Mouse (Mus musculus) bone marrow, adult 2 months (tissue): ENCODE measurements around the gene Gm11563. TPM values are rescaled to one million over a fixed set of nuclear protein-coding genes. Genes with fewer than 3 reads are reported as not detected.
"Not testable (repeated sequence)": the region's sequence is repeated elsewhere in the genome, so short reads cannot be mapped to it uniquely, and the experiment has no call there.

Source experiments
- H3K27ac ChIP-seq: fragments of 200-500 bp; 2 replicates; pipeline ENCODE4 v1.5.1; 2012; ENCODE audit warnings: low read depth, mild to moderate bottlenecking, control low read depth, inconsistent platforms, low read length; ENCODE audit not compliant: control insufficient read depth, poor library complexity, insufficient read depth
- H3K4me1 ChIP-seq: fragments of 200-500 bp; 2 replicates; pipeline ENCODE4 v1.6.1; 2011; ENCODE audit warnings: low read length; ENCODE audit not compliant: control insufficient read depth, insufficient read depth
- H3K4me3 ChIP-seq: fragments of 200-500 bp; replicated peaks from 2 replicates; pipeline ENCODE3; 2011; ENCODE audit warnings: mild to moderate bottlenecking, low read depth, low read length, control low read depth; ENCODE audit not compliant: control insufficient read depth
- CTCF ChIP-seq: fragments of 200-500 bp; IDR thresholded peaks from 2 replicates; pipeline ENCODE4 v1.5.1; 2011; ENCODE audit warnings: low read length, control low read depth; ENCODE audit not compliant: control insufficient read depth, insufficient read depth
- POLR2A ChIP-seq: fragments of 200-500 bp; IDR thresholded peaks from 2 replicates; pipeline ENCODE4 v1.6.1; 2011; ENCODE audit warnings: low read depth, mild to moderate bottlenecking, control low read depth, low read length, borderline replicate concordance; ENCODE audit not compliant: control insufficient read depth
- WGBS: fragments of 180-500 bp; shearing (Covaris S2); methylation state at CpG from one replicate; pipeline ENCODE4 v1.1.7; 2018; 5-methylcytosine and 5-hydroxymethylcytosine counted together
- polyA plus RNA-seq: library from polyadenylated mRNA; stranded (reverse); fragments of >200 nt; gene quantifications from 2 replicates; pipeline ENCODE4 v1.2.4, GENCODE M21; 2011; ENCODE audit warnings: low replicate concordance; ENCODE audit not compliant: missing spikeins, insufficient read depth, insufficient read length

The Gm11563 gene
- not detected in 2 replicates for polyA plus RNA-seq

DNA sequence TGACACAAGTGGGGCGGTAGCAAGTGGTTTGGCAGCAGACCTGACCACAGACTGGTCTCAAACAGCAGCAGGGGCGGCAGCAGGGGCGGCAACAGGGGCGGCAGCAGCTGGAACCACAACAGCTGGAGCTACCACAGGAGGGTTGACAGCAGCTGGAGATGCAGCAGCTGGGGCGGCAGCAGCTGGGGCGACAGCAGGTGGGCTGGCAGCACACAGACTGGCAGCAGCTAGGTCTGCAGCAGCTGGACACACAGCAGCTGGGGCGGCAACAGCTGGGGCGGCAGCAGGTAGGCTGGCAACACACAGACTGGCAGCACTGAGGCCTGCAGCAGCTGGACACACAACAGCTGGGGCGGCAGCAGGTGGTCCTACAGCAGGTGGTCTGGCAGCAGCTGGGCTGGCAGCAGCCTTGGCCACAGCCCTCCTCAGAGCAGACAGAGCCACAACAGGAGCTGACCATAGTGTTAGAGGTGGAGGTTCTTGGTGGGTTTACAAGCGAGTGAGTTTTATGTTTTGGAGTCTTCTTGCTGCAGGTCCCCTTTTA lies at the start of gene Gm11563:
Gm11563 (minus strand) TSS at position 494 of the 544 bp plus-strand sequence.
- H3K4me1 ChIP-seq, H3K27ac ChIP-seq, H3K4me3 ChIP-seq: not testable (repeated sequence)
- WGBS, result 48% methylated on average over 10 of the region's 10 CpGs

- Histone ChIP-seq H3K27ac (no peak within 1 kb of the TSS), H3K4me1 (no peaks in the 10 kb centered on the region), H3K4me3 (no peak within 1 kb of the TSS)
- 86% methylated on average over 1 of the region's 1 CpGs for WGBS
- TF ChIP-seq POLR2A (no peak), CTCF (no peak)
Measured at GRCm38 (mm10) chr11:99690463-99690862, 31.7 kb upstream of the Gm11563 start, which contains the start of gene Gm14190. Gm14190 (minus strand) TSS chr11:99690740.

- H3K27ac ChIP-seq, H3K4me1 ChIP-seq: not testable (repeated sequence)
- WGBS, result 60% methylated on average over 1 of the region's 1 CpGs
Measured at GRCm38 (mm10) chr11:99685235-99685634, 26.5 kb upstream of the Gm11563 start.

DNA sequence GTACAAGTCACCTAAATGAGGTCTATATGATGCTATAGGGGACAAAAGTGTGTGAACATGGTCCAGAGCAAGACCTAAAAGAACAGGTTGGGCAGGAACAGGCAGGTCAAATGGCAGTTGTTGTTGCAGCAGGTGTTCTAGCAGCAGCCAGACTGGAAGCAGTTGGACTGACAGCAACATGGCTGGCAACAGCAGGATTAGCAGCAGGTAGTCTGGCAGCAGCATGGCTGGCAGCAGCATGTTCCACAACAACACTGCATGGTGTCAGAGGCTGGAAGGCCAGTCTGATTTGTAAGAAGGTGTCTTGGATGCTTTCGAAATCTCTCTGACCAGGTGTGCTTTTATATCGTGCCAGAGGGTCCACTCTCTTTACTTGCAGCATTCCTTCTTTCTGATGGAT lies 24.7 kb upstream of the Gm11563 start:
- Histone ChIP-seq H3K4me1 (no peaks in the 10 kb centered on the region; the same call in 1 of the 2 replicates), H3K27ac (no peak overlapping the region), H3K4me3 (no peak overlapping the region)
- no peak for TF ChIP-seq POLR2A
- no peak for TF ChIP-seq CTCF
- 72% methylated on average over 2 of the region's 2 CpGs for WGBS

More at GRCm38 (mm10) chr11:99685235-99685634, 26.5 kb upstream of the Gm11563 start:
- H3K4me3 ChIP-seq, result not testable (repeated sequence)

DNA sequence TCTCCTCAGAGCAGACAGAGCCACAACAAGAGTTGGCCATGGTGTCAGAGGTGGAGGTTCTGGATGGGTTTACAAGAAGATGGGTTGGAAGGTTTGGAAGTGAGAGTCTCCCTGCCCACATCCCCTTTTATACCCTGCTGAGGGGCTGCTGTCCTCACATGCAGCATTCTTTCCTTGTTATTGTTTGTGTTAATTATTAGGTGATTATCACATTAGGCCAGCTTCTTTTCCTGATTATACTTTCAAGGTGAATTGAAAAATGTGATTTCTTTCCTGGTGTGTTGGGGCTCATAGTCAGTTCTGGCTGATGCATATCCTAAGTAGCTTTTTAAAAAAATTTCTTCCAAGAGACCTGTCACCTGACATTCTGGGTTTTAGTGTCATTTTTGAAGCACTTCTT lies 7.1 kb upstream of the Gm11563 start, which contains the start of gene Krtap4-6:
Krtap4-6 (minus strand) TSS at position 101 of the 400 bp plus-strand sequence.
- H3K4me3 ChIP-seq, result no peak within 1 kb of the TSS
- no peak within 1 kb of the TSS for H3K27ac ChIP-seq
- TF ChIP-seq CTCF (no peak), POLR2A (no peak)

DNA sequence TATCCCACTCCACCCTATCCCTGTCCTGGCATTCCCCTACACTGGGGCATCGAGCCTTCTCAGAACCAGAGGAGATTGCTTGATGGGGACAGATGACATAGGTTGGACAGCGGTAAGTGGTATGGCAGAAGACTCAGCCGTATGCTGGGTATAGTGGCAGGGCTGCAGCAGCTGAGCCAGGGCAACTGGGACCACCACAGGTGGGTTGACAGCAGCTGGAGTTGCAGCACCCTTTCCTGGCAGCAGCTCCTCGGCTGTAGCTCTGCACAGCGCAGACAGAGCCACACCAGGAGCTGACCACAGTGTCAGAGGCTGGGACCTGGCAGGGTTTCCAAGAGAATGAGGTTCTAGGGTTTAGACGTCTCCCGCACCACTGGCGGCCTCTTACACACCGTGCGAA lies 4.0 kb upstream of the Gm11563 start:
- 79% methylated on average over 10 of the region's 10 CpGs for WGBS
- TF ChIP-seq CTCF (no peak), POLR2A (no peak)
- no peaks in the 10 kb centered on the region for H3K4me1 ChIP-seq

More for the DNA sequence above, 7.1 kb upstream of the Gm11563 start, which contains the start of gene Krtap4-6:
- no peaks in the 10 kb centered on the region for H3K4me1 ChIP-seq

DNA sequence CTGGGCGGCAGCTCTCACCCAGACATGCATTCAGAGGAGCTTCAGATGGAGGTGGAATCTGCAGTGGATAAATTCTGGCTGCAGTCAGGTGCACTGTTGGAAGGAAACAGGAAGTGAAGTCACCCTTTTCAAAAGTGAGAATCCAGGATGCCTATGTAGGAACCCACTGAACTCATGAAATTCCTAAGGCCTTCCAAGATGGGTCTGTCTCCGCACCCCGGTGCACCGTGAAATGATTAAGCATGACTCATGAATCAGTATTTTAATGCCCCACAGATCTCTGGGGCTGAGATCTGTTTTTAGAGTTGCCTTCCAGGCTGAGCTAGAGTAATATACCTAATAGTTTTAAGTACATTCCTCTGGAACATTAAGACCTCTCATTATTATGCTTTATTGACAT lies 496 bp upstream of the Gm11563 start:
- 86% methylated on average over 4 of the region's 4 CpGs for WGBS
- Histone ChIP-seq H3K4me1 (no peaks in the 10 kb centered on the region), H3K4me3 (no peak overlapping the region), H3K27ac (no peak overlapping the region)
- TF ChIP-seq POLR2A (no peak), CTCF (no peak)

More for the DNA sequence above, 4.0 kb upstream of the Gm11563 start:
- H3K4me3 ChIP-seq, result no peak overlapping the region
- H3K27ac ChIP-seq, result no peak overlapping the region

DNA sequence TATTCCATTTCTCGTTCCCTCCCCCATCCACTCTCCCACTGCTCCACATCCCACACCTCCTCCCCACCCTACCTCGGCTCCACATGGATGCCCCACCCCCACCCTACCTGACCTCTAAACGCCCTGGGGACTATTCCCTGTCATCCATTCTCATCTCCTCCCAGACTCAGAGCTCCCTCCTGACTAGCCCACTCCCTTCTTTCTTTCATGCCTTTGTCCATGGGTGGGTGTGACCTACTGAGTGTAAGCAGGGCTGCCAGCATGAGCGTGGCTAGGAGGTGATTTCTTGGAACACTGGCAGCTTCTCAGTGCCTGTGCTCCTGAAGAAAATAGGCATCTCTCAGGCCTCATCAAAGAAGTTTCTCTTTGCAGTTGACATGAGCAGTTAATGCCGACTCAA lies 1.7 kb downstream of the Gm11563 start:
- no peaks in the 10 kb centered on the region for H3K4me1 ChIP-seq

GRCm38 (mm10) chr11:99650136-99650535 lies 8.6 kb downstream of the Gm11563 start, which contains the start of gene Gm11555:
Gm11555 (minus strand) TSS chr11:99650236.
- WGBS, result 71% methylated on average over 2 of the region's 2 CpGs
- Histone ChIP-seq H3K4me3 (no peak within 1 kb of the TSS), H3K27ac (no peak within 1 kb of the TSS), H3K4me1 (no peaks in the 10 kb centered on the region; the same call in 1 of the 2 replicates)
- TF ChIP-seq CTCF (no peak), POLR2A (no peak)

More for the DNA sequence above, 1.7 kb downstream of the Gm11563 start:
- Histone ChIP-seq H3K27ac (no peak overlapping the region), H3K4me3 (no peak overlapping the region)
- TF ChIP-seq POLR2A, result no peak
- TF ChIP-seq CTCF, result no peak
- WGBS, result 63% methylated on average over 5 of the region's 5 CpGs
